Mouse (Mus musculus) retina, postnatal 1 day (tissue): Measurements from ENCODE around the gene Hoxa2.
A peak's percentile ranks its signal among the peaks of the same experiment; 100 is the strongest.

Experiments
- DNase-seq: peaks from one replicate; pipeline ENCODE4 v3.0.0-alpha.2; 2012

The Hoxa2 gene

GRCm38 (mm10) chr6:52177806-52178205 is 13.2 kb upstream of the Hoxa2 start:
- DNase-seq = no peak

GRCm38 (mm10) chr6:52177061-52177735 is 12.6 kb upstream of the Hoxa2 start, which contains the start of gene 5730596B20Rik:
Gene 5730596B20Rik, plus strand, starts transcription at chr6:52177498.
- no peak for DNase-seq

GRCm38 (mm10) chr6:52176391-52176790 is 11.8 kb upstream of the Hoxa2 start:
- no peak for DNase-seq

GRCm38 (mm10) chr6:52175864-52176263 is 11.2 kb upstream of the Hoxa2 start:
- no peak for DNase-seq

DNA sequence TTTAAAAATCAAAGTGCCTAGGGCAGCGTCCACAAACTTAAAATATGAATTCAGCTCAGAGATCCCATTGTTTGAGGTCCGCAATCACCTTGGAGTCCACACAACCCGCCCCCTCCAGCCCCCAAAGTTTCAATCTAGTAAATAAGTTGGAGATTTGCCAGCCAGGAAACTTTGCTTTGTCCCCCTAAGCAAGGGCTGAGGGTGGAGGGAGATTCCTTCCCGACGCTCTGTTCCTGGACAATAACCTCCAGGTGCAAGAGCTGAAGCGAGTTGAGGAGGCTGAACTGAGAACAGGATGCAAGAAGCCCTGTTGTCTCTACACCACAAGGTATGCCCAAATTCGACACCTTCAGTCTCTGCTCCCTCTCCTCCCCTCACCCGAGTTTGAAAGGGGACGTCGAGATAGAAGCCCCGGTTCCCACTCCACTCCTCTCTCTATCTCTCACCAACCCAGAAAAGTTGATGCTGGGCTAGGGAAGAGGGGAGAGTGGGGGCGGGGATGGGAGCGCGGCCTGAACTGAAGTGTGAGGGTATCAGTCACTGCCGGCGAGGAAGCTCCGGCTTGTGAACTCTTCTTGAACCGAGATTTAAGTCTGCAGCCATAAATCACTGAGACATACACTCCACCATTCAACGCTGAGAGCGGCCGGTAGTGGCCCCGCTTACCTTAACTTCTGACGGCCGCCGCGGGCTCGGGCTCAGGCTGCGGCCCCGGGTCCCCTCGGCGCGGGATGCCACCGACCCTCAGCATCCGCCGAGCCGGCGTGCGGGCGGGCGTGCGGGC is 10.5 kb upstream of the Hoxa2 start:
- DNase-seq = no peak

GRCm38 (mm10) chr6:52173648-52174047 is 9.0 kb upstream of the Hoxa2 start:
- no peak for DNase-seq

- DNase-seq = peak; percentile 66
Measured at GRCm38 (mm10) chr6:52172501-52172900, 7.9 kb upstream of the Hoxa2 start.

DNA sequence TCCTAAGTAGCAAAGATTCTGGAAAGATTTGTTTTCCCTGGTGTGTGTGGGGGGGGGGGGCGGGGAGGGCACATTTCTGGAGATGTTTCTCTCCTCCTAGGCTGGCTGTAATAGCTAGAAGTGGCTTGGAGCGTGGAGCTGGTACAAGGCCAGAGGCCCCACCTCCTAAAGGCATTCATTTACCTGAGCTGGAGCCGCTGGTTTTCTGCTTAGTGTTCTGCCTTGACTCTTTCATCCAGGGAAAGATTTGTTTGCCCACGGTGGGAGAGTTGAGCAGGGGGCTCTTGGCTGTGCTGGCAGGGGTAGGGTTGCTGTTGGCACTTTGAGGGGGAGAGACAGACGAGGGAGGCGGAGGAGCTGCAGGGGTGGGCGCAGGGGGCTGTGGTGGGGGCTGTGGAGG is 7.3 kb upstream of the Hoxa2 start:
- no peak for DNase-seq

DNA sequence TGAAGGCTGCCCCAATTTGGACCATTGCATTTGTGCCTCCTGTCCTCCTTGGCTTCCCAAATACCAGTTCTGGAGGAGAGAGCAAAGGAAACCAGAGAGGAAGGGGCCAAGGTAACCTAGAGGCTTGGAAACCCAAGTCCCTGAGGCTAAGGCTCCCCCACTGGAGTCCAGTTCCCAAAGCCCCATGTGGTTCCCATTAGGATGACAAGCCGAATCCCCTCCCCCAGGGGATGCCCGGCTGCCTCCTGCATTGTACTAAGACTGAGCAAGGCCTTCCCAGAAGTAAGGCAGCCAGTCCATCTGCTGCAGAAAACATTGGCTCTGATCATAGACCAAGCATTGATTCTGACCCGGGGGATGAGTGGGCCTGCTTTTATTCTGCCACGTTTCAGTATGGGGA is 6.7 kb upstream of the Hoxa2 start:
- no peak for DNase-seq

DNA sequence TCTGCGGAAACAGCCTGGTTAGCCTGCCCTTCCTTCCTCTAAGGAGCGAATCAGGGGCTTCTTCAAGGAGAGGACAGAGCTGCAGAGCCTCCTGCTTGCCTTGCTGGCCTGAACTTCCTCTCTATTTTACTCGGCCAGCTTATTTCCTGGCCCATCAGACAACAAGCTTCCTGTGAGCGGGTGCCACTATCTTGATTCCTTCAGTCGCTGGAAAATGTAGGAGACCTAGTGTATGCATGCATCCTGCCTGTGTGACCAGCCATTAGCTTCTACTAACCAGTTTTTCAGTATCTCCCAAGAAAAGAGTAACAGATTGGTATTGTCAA is 6.2 kb upstream of the Hoxa2 start:
- DNase-seq = no peak

- no peak for DNase-seq
Measured at GRCm38 (mm10) chr6:52170166-52170897, 5.7 kb upstream of the Hoxa2 start.

DNA sequence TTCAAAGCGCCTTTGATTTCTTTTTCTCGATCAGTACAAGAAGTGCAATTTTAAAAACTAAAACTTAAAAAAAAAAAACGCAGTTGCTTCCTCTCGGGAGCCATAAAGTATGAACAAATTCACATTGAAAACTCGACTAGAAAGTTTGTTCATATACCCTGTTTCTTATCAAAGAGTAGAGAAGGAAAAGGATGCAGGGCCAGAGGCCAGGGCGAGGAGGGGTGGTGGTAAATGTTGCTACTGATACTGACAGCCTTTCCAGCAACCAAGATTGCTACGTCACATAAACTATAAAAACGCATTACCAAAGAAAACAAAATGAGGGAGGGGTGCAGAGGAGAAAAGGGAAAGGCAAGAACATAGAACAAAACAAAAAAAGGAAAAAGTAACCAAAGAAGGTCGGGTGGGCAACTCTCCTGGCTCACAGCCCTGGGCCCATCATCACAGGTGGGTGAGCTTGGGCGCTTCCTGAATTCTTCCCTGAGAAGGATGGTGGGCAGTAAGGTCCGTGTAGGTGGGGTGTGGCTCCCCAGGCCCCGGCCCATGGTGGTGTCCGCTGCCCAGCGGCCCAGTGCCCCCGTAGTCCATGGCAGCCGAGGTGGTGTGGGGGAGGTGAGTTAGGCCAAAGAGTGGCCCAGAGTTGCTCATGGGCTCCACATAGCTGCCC is 5.0 kb upstream of the Hoxa2 start:
- no peak for DNase-seq

DNA sequence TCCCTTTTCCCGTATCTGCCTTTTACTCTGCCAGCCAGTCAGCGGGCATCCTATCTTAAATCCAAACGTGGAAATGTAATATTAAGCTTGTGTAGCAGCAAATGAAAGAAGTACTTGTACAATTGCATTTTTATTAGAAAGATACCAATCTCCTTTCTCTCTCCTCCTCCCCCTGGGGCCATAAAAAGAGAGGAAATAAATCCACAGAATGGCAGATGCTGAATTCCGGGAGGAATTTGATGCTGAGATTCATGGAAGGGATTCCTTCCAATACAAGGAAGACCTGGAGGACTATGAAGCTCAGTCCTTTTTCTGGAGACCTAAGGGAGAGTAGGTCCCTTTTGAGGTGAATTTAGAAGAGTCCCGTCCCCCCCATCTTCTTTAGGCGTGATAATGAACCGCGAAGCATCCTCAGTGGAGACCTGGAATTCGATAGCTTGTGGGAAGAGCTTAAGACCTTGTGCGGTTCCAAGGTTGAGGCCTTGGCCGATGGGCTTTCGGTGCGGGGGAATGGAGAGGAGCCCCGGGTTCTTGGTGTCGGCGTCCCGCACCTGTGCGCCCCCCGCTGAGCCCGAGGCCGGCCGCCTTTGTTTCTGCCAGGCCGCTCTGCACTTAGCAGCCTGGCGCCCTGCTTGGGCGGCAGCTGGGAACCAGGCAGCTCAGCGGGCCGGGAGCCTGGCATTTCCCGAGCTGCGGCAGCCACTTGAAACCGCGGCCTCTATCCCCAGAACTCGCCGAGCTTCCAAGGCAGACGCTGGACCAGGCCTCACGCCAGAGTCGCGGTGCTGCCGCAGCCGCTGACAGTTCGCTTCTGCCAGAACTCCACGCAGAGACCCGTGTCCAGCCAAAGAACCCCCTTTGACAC is 3.8 kb upstream of the Hoxa2 start:
- no peak for DNase-seq

DNA sequence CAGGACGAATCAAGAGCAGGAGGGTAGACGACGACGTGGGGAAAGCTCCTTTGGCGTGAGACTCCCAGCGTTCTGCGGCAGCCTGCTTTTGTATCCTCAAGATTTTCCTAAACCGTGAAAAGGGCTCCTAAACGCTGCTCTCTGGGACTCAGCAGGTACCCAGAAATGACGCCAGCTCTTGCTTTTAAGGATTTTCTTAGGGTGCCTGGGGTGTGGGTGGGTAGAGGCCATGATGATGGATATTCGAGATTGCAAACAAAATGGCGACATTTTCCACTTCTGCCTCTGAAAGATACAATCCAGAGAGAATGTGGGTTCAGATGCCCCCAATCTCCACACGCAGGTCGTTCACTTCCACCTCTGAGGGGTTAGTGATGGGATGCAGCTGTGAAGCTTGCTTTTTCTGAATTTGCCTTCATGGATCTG is 3.1 kb upstream of the Hoxa2 start:
- DNase-seq = no peak

DNA sequence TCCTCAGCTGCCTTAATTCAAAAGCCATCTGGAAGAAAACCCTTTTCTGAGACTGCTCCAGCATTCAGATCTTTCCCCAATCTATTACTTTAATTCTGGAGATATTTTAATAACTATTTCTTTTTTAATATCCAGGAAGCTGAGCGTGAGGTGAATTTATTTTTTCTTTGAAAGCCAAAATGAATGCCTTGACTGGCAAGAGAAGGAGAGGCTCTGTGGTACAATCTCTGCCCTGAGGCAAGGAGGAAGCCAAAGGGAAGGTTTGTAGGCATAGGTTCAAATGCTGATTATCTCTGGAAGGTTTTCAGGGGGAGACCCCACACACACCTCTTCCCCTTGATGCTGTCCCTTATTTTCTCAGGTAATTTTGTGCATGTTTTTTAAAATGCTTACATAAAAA is 2.5 kb upstream of the Hoxa2 start:
- no peak for DNase-seq

DNA sequence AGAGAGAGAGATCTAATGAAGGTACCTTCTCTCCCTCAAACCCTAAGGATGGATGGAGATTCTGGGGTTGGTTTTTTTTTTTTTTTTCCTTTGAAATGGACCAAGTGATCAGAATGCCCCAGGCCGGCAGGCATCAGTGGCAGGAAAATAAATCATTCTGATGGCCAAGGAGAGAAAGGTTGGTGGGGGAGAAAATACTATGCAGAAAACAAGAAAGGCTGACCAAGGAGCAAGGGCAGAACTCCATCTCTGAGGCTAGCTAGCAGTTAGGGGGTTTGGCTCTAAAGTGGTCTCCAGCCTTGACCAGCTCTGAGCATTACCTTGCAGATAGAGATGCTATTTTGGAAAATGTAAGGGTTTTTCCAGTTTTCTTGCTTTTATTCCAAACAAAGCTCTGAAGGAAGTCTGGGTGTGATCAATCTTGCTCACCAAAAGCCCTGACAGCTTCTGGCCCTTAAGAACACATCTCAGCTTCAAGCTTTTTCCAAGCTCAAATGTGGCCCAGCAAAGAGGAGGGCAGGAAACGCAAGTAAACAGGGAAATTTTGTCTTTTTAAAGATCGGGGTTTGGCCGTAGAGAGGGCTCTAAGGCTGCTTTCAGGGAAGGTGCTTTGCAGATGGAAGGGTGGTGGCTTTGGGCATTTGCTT is 1.9 kb upstream of the Hoxa2 start:
- no peak for DNase-seq

DNA sequence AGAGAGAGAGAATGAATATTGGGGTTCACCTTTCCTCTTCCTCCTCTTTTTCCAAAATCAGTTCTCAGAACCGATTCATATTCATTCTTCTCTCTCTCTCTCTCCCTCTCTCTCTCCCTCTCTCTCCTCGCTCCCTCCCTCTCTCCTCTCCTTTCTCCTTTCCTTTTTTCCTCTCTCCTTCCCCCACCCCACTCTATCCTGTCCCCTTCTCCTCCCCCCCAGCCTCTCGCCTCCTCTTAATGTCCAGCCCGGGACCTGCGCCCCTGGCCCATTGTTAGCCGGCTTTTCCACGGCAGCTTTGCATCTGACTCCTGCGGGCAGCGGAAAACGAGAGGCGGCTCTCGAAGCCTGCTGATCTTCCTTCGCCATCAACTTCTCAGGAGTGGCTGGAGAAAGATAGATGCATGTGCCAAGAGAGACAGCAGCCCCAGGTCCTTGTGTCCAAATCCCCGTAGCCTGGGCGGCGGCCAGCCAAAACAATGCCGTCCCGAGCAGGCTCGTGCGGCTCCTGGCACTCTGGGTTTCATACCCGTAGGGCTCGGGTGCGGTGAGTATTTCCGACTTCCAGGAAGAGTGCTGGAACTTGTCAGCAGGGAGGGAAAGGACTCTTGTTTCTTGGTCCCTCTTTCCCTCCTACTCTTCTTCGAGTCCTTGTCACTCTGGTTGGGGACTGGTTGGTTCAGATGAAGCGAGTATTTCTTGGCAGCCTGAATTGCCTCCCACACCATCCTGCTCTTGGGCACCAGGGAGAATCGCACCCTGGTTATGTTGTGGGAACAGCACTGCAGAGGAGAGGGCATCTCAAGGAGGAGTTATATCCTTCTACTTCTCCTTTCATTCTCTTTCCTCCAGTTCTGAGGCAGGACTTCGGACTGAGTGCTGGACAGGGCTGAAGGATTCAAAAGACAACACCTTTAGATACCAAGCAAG is 1.1 kb upstream of the Hoxa2 start:
- DNase-seq = no peak

DNA sequence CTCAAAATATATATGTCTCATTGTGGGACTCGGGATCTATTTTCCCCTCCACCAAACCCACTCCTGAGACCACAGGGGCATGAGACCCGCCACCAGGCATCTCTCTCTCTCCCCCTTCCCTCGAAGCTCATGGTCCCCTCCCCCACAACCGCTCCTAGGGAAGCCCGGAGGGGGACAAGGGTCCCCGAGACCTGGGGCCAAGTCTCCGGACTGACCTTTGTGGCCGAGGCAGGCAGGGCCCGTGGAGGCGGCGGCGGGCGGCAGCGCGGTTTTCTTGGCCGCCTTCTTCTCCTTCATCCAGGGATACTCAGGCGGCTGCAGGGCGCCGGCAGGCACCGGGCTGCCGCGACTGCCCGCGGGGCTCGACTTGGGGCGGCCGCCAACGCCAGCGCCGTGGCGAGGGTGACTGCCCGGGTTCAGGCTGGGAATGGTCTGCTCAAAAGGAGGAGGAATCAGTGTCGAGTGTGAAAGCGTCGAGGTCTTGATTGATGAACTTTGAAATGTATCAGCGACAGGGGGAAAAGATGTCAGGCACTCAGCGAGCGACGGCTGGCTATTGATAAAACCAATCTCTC is 493 bp downstream of the Hoxa2 start:
- DNase-seq = no peak

- DNase-seq = no peak
Measured at GRCm38 (mm10) chr6:52163366-52164031, 1.1 kb downstream of the Hoxa2 start.
